ENCODE assay signal across 20 mouse cellular contexts in genomic region chr1:168546156-168546555, GRCm38 (mm10).
"Had no signal": no experiment of that assay in that cellular context is flagged by ENCODE, and none has a peak within 500 bp of the region (broad histone marks: within the 10 kb centered on the region; RNA-seq: fewer than 3 reads in every experiment).

No protein-coding gene starts in this region.

- ATAC-seq: liver, postnatal 0 days; midbrain, embryonic 16.5 days had no signal

- H3K36me3 ChIP-seq: liver, embryonic 13.5 days; liver, embryonic 15.5 days; midbrain, embryonic 10.5 days; midbrain, embryonic 12.5 days; neural tube, embryonic 12.5 days had no signal

- H3K4me3 ChIP-seq: liver, embryonic 13.5 days; liver, embryonic 15.5 days; midbrain, embryonic 10.5 days; midbrain, embryonic 12.5 days; neural tube, embryonic 12.5 days had no signal

- H3K9me3 ChIP-seq: liver, embryonic 13.5 days; liver, embryonic 15.5 days; midbrain, embryonic 10.5 days; midbrain, embryonic 12.5 days; neural tube, embryonic 12.5 days had no signal

- H3K4me1 ChIP-seq: liver, embryonic 13.5 days; liver, embryonic 15.5 days; neural tube, embryonic 12.5 days had no signal

- H3K27ac ChIP-seq: liver, embryonic 13.5 days; liver, embryonic 15.5 days; macrophage; midbrain, embryonic 10.5 days; midbrain, embryonic 12.5 days; neural tube, embryonic 12.5 days had no signal

- H3K4me2 ChIP-seq: liver, embryonic 13.5 days; liver, embryonic 15.5 days; midbrain, embryonic 12.5 days; neural tube, embryonic 12.5 days had no signal

- DNase-seq: liver, embryonic 13.5 days; liver, postnatal 0 days; lung, adult 2 months; lung, postnatal 14 days; lung, postnatal 36 days; midbrain, embryonic 14.5 days; retina, postnatal 1 day; right cerebral cortex, adult 18-20 months; right cerebral cortex, postnatal 25 days; right cerebral cortex, postnatal 4 days; spleen, adult 18-20 months; thymus, adult 18-20 months; thymus, postnatal 14 days; thymus, postnatal 36 days had no signal

- H3K27me3 ChIP-seq: liver, embryonic 13.5 days; liver, embryonic 15.5 days; neural tube, embryonic 12.5 days had no signal

- H3K9ac ChIP-seq: liver, embryonic 13.5 days; liver, embryonic 15.5 days; liver, postnatal 0 days; midbrain, embryonic 12.5 days; neural tube, embryonic 12.5 days had no signal
